Comparison of ENCODE assay signal across 14 mouse cellular contexts in genomic region chr5:26564056-26564455, GRCm38 (mm10).
A peak's percentile ranks its signal among the peaks of the same experiment; 100 is the strongest.
DNase-seq lines count a peak whose midpoint lies in the region.
"Had no signal": no experiment of that assay in that cellular context is flagged by ENCODE, and none has a peak within 500 bp of the region (broad histone marks: within the 10 kb centered on the region; RNA-seq: fewer than 3 reads in every experiment).

No protein-coding gene starts in this region.

- DNase-seq in left cerebral cortex, postnatal 4 days, result peak; percentile 8
- DNase-seq in left cerebral cortex, postnatal 10 days (ENCODE audit: extremely low spot score in 1 of 2, low spot score in 2 of 2), result no peak
- DNase-seq in cerebellum, adult 11 months, result peak; percentile 89
- DNase-seq in cerebellum, adult 8-10 months, result peak; percentile 87
- DNase-seq in cerebellum, postnatal 14 days, result peak; percentile 71 to 83
- DNase-seq in heart, postnatal 4 days, result no peak
- DNase-seq in ovary, postnatal 10 days (ENCODE audit: low spot score), result no peak
- DNase-seq in spleen, postnatal 36 days (ENCODE audit: low spot score in 2 of 2), result no peak
- DNase-seq: adrenal gland, postnatal 10 days; forebrain, postnatal 0 days; gastrocnemius, postnatal 36 days; heart, adult 11 months; heart, postnatal 36 days; kidney, adult 11 months had no signal

- intact Hi-C loops in left cerebral cortex, postnatal 4 days (cut with DNase I), result no loop called here
- intact Hi-C loops in left cerebral cortex, postnatal 10 days (cut with DNase I), result no loop called here

Comparison
In these comparisons a context has a peak if more than half of its experiments do, and no peak if none do; other contexts are left out.
1. DNase-seq: peak in left cerebral cortex, postnatal 4 days (single experiment), cerebellum, adult 11 months (single experiment), cerebellum, adult 8-10 months (single experiment) and cerebellum, postnatal 14 days (2 of 2); none in left cerebral cortex, postnatal 10 days (0 of 2), heart, postnatal 4 days (single experiment), ovary, postnatal 10 days (single experiment) and spleen, postnatal 36 days (0 of 2).